Mouse (Mus musculus): ENCODE measurements at regions not wholly inside any gene's neighbourhood (a gene's known extent, or its start where the extent isn't known, plus 50 kb on each side); places are given as distances from the start of the nearest gene placed in this dataset.
A peak's percentile ranks its signal among the peaks of the same experiment; 100 is the strongest.

DNA sequence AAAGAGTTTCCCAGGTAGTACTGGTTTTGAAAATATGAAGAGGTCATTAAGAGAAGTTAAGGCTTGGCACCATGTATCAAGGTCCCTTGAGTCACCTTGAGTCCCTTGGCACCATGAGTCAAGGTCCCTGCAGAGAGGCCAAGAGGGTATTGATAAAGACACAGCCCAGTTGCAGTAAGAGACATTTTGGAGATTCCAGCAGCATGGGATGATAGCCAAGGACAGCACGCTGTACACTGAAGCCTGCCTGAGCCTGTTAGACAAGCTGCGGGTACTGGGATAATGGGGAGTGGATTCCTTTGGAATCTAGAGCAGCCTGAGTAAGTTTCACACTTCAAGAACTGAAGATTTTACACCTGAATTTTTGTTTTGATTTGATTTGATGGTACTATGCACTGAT is 468.4 kb downstream of the Htr1a start:
- no peak for DNase-seq (ENCODE audit: low spot score in 2 of 2)

DNA sequence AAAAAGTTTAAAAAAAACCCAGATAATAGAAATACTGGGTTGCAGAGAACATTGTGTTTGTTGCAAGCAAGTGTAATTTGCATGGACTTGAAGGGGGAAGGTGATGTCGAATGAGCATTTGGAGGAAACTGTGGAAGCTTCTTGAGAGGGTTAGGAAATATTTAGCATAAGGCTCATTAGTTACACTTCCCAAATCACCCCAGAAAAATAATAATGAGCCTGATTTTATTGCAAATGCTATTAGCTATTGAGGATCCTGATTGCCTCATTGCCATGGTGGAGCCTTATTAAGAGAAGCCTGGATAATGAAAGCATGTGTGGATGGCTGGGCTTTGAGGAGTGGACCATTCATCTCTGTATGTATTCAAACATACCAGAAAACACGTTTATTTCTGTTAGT is 473.3 kb downstream of the Htr1a start:
- DNase-seq (ENCODE audit: low spot score in 2 of 2), result no peak

GRCm38 (mm10) chr13:105921673-105922072 is 478.2 kb downstream of the Htr1a start:
- DNase-seq (ENCODE audit: low spot score in 2 of 2), result peak in 1 of 2 experiments; percentile 1

- DNase-seq (ENCODE audit: low spot score in 2 of 2), result no peak
Measured at GRCm38 (mm10) chr13:105937780-105938179, 494.3 kb downstream of the Htr1a start.
